Mouse (Mus musculus): ENCODE data around the gene Ubxn11.

GRCm38 (mm10) chr4:134127121-134127455, 24.7 kb downstream of the Ubxn11 start:
- no peak for TF ChIP-seq POLR2A (IDR thresholded peaks at IDR 0.05; ENCODE audit: borderline replicate concordance, extremely low read depth, insufficient read depth, insufficient read length, poor library complexity, severe bottlenecking)
- no peak for TF ChIP-seq CTCF (IDR thresholded peaks at IDR 0.05; ENCODE audit: borderline replicate concordance, extremely low read depth, insufficient read depth, insufficient read length)
